Mouse (Mus musculus) mammary gland, adult 2 months (tissue): Measurements from ENCODE around the gene Nr1i2. TPM values are rescaled to one million over a fixed set of nuclear protein-coding genes. Genes with fewer than 3 reads are reported as not detected.

Experiments used
- polyA plus RNA-seq: library from polyadenylated mRNA; depleted of rRNA; stranded (reverse); fragments of >200 nt; gene quantifications from 2 replicates; pipeline ENCODE4 v1.2.3, GENCODE M21; 2012; ENCODE audit warnings: low replicate concordance; rRNA removed

Gene Nr1i2
- 0.10 TPM in 1 of 2 replicates, not detected in the other for polyA plus RNA-seq

GRCm38 (mm10) chr16:38294685-38295348 is at the start of gene Nr1i2:
Gene Nr1i2 (minus strand): TSS chr16:38294824.

DNA sequence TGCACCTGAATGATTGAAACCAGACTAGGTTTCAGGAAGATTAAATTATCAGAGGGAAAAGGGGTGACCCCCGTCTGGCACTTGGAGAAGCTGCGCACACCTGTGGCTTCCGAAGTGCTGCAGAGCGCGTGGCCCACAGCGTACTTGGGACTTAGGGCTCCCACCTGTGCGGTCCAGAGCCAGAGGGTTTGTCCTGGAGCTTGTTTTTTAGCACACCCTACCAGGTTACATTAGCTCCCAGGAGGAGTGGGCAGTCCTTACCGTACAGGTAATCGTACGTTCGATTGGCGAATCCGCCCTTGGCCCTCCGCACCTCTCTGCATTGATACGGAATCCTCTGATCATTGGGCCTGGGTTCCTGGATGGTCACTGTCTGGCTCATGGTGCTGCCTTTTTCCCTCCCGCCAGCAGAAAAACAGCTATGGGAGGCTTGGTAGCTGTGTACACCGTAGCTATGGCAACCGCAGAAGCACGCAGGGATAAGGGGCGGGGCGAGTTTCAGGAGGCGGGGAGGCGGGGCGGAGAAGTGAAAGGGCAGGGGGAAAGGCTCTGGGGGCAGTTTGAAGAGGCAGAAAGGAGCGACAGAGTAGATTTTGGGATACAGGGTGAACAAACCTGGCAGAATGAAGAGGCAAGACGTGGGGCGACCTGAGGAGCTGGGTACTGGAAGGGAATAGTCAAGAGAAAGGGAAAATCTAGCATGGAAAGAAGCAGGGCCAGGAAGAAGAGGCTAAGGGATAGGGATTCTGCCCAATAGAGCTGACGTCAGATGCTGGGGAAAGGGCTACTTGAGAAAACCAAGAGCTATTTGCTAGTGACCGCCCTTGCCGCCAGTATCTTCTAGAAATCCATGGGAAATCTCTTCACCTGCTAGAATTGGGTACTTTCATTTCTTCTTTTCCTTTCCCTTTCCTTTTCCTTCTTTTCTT is 47.0 kb upstream of the Nr1i2 start, which contains the start of gene Maats1:
TSS of gene Maats1 (minus strand) at position 748 of the 929 bp plus-strand sequence.

Other genes starting within 250 kb of the Nr1i2 start
- 13.4 and 14.0 TPM in 2 replicates for gene Gsk3b, start 205.8 kb downstream of the Nr1i2 start, polyA plus RNA-seq
- 0.06 and 0.07 TPM in 2 replicates for gene Maats1, start 47.3 kb upstream of the Nr1i2 start, polyA plus RNA-seq
- 50.9 and 52.2 TPM in 2 replicates for gene Cox17, start 52.2 kb upstream of the Nr1i2 start, polyA plus RNA-seq
- not detected in 2 replicates for gene Gm21987, start 52.2 kb upstream of the Nr1i2 start, polyA plus RNA-seq
- 10.9 and 32.5 TPM in 2 replicates for gene Popdc2, start 67.4 kb upstream of the Nr1i2 start, polyA plus RNA-seq
- 49.3 and 72.5 TPM in 2 replicates for gene Pla1a, start 138.3 kb upstream of the Nr1i2 start, polyA plus RNA-seq
- 44.9 and 51.0 TPM in 2 replicates for gene Adprh, start 157.9 kb upstream of the Nr1i2 start, polyA plus RNA-seq
- 1.1 and 1.8 TPM in 2 replicates for gene Cd80, start 160.7 kb upstream of the Nr1i2 start, polyA plus RNA-seq
- 16.8 and 35.9 TPM in 2 replicates for gene Timmdc1, start 227.8 kb upstream of the Nr1i2 start, polyA plus RNA-seq